Mouse (Mus musculus) brain, embryonic 14.5 days (tissue): ENCODE measurements around the gene Stfa2l1.

Experiments used
- CTCF ChIP-seq: fragments of 200-500 bp; IDR thresholded peaks from 2 replicates; pipeline ENCODE4 v1.5.1; 2012; ENCODE audit warnings: inconsistent platforms, mild to moderate bottlenecking, moderate library complexity, borderline replicate concordance; ENCODE audit not compliant: insufficient read depth, insufficient read length; ENCODE audit errors: extremely low read depth
- POLR2A ChIP-seq: fragments of 200-500 bp; IDR thresholded peaks from 2 replicates; pipeline ENCODE4 v1.6.1; 2012; ENCODE audit warnings: mild to moderate bottlenecking, inconsistent platforms, borderline replicate concordance; ENCODE audit not compliant: poor library complexity, insufficient read depth, insufficient read length, severe bottlenecking; ENCODE audit errors: extremely low read depth

GRCm38 (mm10) chr16:36203846-36204245 is 47.2 kb downstream of the Stfa2l1 start:
- no peak for TF ChIP-seq CTCF
- TF ChIP-seq POLR2A, result no peak
